Mouse (Mus musculus) right cerebral cortex, adult 2 months (tissue): ENCODE measurements around the gene Padi1.

ENCODE experiments used
- DNase-seq, 2 experiments: peaks; one replicate each; pipeline ENCODE4 v3.0.0; 2021 to 2022; ENCODE audit warnings: low spot score in 2 of 2

Padi1 gene

GRCm38 (mm10) chr4:140862036-140862650 lies 16.6 kb upstream of the Padi1 start:
- no peak for DNase-seq

GRCm38 (mm10) chr4:140860767-140861147 lies 15.2 kb upstream of the Padi1 start:
- DNase-seq: no peak

GRCm38 (mm10) chr4:140860125-140860766 lies 14.7 kb upstream of the Padi1 start:
- no peak for DNase-seq

GRCm38 (mm10) chr4:140859291-140859690 lies 13.7 kb upstream of the Padi1 start:
- DNase-seq: no peak

- DNase-seq: no peak
Measured at GRCm38 (mm10) chr4:140857813-140858212, 12.2 kb upstream of the Padi1 start.

GRCm38 (mm10) chr4:140857041-140857440 lies 11.5 kb upstream of the Padi1 start:
- DNase-seq: no peak

- DNase-seq: no peak
Measured at GRCm38 (mm10) chr4:140855151-140855550, 9.6 kb upstream of the Padi1 start.

- no peak for DNase-seq
Measured at GRCm38 (mm10) chr4:140854455-140854864, 8.9 kb upstream of the Padi1 start.

- no peak for DNase-seq
Measured at GRCm38 (mm10) chr4:140853626-140854025, 8.0 kb upstream of the Padi1 start.

- DNase-seq: no peak
Measured at GRCm38 (mm10) chr4:140849310-140849709, 3.7 kb upstream of the Padi1 start.

- no peak for DNase-seq
Measured at GRCm38 (mm10) chr4:140844991-140845390, 587 bp downstream of the Padi1 start.

- DNase-seq: no peak
Measured at GRCm38 (mm10) chr4:140843670-140844280, 1.8 kb downstream of the Padi1 start.

- DNase-seq: no peak
Measured at GRCm38 (mm10) chr4:140842909-140843308, 2.7 kb downstream of the Padi1 start.

- DNase-seq: no peak
Measured at GRCm38 (mm10) chr4:140837879-140838278, 7.7 kb downstream of the Padi1 start.

- no peak for DNase-seq
Measured at GRCm38 (mm10) chr4:140836208-140836866, 9.2 kb downstream of the Padi1 start.

- no peak for DNase-seq
Measured at GRCm38 (mm10) chr4:140835682-140836081, 9.9 kb downstream of the Padi1 start.

GRCm38 (mm10) chr4:140834327-140834934 lies 11.1 kb downstream of the Padi1 start:
- no peak for DNase-seq

GRCm38 (mm10) chr4:140832821-140833220 lies 12.8 kb downstream of the Padi1 start:
- DNase-seq: no peak

- no peak for DNase-seq
Measured at GRCm38 (mm10) chr4:140831808-140832207, 13.8 kb downstream of the Padi1 start.

- no peak for DNase-seq
Measured at GRCm38 (mm10) chr4:140827237-140827636, 18.3 kb downstream of the Padi1 start.

GRCm38 (mm10) chr4:140825942-140826341 lies 19.6 kb downstream of the Padi1 start:
- no peak for DNase-seq

GRCm38 (mm10) chr4:140821988-140822387 lies 23.6 kb downstream of the Padi1 start:
- DNase-seq: peak; percentile 60 to 68
